Mouse (Mus musculus): ENCODE results near the gene Podxl2.
A peak's percentile ranks its signal among the peaks of the same experiment; 100 is the strongest.

The Podxl2 gene

GRCm38 (mm10) chr6:88844901-88845565, 29.8 kb downstream of the Podxl2 start:
- DNase-seq (ENCODE audit: low read depth, low spot score), result no peak

- no peak for DNase-seq (ENCODE audit: low read depth, low spot score)
Measured at GRCm38 (mm10) chr6:88843781-88844725, 30.8 kb downstream of the Podxl2 start.

DNA sequence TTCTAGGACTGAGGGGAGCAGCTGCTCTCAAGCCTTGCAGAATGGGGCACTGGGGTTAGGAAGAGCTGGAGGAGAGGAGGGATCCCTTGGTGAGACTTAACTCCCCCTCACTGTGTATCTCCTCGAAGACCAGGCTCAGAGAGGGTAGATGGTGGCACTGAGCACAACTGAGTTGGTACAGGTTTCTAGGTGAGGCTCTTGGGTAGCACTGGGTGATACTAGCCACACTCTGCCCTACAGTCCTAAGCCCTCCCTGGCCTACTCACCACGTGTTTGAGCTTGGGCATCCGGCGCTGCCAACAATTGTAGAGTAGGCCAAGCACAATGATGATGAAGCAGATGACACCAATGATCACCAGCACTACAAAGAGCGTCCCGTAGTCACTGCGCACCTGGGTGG, 31.6 kb downstream of the Podxl2 start:
- DNase-seq (ENCODE audit: low read depth, low spot score), result no peak

GRCm38 (mm10) chr6:88842731-88843151, 32.1 kb downstream of the Podxl2 start:
- no peak for DNase-seq (ENCODE audit: low read depth, low spot score)

GRCm38 (mm10) chr6:88841781-88842689, 32.8 kb downstream of the Podxl2 start, which contains the start of gene Abtb1:
Gene Abtb1 (minus strand): TSS chr6:88841984.
- peak; percentile 97 for DNase-seq (ENCODE audit: low read depth, low spot score)

DNA sequence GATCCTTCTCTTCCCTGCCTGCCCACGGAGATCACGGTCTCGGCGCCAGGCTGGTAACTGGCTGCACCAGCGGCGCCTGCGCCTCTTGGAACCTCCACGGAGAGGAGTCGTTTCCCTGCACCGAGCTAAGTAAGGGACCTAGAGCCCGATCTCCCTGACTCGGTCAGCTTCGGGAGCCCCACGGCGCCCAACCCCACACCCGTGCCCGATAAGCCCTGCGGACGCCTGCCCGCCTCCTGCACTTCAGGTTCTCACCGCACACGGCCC, 33.4 kb downstream of the Podxl2 start:
- no peak for DNase-seq (ENCODE audit: low read depth, low spot score)

- DNase-seq (ENCODE audit: low read depth, low spot score), result no peak
Measured at GRCm38 (mm10) chr6:88840791-88841513, 33.9 kb downstream of the Podxl2 start.

GRCm38 (mm10) chr6:88840211-88840610, 34.6 kb downstream of the Podxl2 start:
- DNase-seq (ENCODE audit: low read depth, low spot score), result no peak

GRCm38 (mm10) chr6:88839135-88839970, 35.5 kb downstream of the Podxl2 start:
- no peak for DNase-seq (ENCODE audit: low read depth, low spot score)

DNA sequence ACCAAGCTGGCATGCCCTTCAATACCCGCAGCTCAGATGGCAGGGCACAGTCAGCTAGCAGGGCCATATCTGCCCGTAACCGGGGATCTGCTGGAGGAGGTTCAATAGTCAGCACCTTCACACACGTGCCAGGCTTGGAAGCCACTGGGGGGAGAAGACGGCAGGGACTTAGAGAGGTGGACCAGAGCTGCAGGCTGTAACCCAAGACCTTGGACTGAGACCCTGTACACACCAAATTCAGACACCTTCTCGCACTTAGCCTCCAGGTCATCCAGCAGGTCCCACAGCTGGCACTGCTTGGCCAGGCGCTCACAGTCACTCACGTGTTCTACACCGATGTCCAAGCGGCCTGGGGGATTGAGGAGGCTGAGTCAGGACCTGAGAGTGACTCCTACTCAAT, 36.2 kb downstream of the Podxl2 start:
- no peak for DNase-seq (ENCODE audit: low read depth, low spot score)

DNA sequence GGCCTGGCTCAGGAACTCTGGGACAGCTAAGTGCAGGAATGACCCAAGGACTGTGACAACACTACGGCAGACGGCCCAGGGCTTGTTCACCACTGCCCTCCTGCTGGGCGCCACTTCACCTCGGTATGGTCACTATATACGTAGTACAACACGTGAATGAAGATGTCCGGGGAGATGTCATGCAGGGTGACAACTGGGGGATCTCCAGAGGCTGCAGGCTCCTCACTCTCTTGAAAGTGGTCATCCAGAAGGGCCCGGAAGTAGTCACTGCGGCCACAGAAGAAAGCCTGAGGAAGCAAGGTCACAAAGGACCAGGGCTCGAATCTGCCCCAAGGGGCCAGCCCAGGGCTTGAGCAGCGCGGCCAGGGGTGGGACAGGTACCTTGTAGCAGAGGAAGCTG, 36.8 kb downstream of the Podxl2 start:
- DNase-seq (ENCODE audit: low read depth, low spot score), result no peak

GRCm38 (mm10) chr6:88836178-88836819, 38.5 kb downstream of the Podxl2 start:
- DNase-seq (ENCODE audit: low read depth, low spot score), result no peak

DNA sequence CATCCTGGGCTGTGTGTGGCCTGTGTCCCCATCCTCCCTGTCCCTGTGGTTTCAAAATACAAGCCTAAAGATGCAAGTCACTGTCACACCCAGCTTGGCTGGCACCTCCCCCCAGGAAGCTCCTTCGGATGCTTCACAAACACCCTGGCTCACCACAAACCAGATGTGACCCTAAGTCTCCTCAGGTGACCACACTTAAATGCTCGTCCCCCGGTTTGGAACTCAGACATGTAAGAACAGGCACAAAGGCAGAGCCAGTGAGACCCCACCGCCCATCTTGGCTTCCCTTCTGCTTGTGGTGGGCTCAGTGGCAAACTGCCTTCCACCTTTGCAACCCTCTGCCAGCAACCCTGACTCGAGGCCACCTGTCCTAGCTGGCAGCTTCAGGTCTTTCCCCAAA, 39.8 kb downstream of the Podxl2 start:
- no peak for DNase-seq (ENCODE audit: low read depth, low spot score)

- DNase-seq (ENCODE audit: low read depth, low spot score), result no peak
Measured at GRCm38 (mm10) chr6:88833340-88834140, 41.3 kb downstream of the Podxl2 start.

DNA sequence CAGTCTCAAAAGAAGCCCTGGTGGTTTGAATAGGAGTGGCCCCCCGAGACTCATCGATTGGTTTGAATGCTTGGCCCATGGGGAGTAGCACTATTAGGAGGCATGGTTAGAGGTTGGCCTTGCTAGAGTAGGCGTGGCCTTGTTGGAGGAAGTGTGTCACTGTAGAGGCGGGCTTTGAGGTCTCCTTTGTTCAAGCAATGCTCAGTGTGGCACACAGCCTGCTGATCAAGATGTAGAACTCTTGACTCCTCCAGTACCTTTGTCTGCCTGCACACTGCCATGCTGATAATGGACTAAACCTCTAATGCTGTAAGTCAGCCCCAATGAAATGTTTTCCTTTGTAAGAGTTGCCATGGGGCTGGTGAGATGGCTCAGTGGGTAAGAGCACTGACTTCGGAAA, 42.2 kb downstream of the Podxl2 start:
- no peak for DNase-seq (ENCODE audit: low read depth, low spot score)

- peak; percentile 53 for DNase-seq (ENCODE audit: low read depth, low spot score)
Measured at GRCm38 (mm10) chr6:88831456-88831855, 43.4 kb downstream of the Podxl2 start.

DNA sequence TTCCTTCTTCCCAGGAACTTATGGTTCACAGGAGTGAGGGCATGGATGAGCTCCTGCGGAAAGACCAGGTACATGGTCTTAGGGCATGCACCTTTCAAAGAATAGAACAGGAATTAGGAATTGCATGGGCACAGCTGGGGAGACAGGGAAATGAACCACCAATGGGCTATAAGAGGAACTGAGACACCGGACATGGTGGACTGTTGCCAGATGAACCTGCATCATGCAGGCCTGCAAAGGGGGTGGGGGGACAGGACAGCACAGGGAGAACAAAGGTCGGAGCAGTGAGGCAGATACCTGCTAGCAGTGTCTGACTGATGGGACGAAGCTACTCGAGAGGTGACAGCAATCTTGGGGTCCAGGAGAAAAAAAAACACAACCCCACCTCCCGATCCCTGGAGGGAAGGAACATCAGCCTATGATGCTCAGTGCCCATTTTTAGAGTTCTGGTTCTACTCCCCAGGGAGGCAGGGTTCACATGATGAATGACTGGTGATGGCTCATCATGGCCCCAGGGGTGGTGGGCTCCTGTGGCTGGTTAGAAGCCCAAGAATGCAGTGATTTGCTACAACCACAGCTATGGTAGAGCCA, 44.6 kb downstream of the Podxl2 start:
- no peak for DNase-seq (ENCODE audit: low read depth, low spot score)

DNA sequence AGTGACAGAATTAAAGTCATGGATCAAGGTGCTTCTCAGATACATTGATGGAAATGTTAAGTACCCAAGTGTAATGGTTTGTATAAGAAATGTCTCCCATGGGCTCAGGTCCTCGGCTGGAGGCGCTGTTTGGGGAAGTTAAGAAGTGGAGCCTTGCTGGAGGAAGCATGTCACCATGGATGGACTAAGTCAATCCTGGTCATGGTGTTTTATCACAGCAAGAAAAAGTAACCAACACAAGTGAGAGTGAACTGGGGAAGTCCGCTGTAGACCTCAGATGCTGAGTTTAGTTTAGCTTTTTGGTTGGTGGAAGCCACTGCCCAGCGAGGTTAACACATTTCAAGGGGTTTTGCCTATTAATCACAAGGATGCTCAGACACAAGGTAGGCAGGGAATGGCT, 45.3 kb downstream of the Podxl2 start:
- DNase-seq (ENCODE audit: low read depth, low spot score), result no peak

Measured in WW6 (cell line).